Mouse (Mus musculus) myocyte (in vitro differentiated cells): ENCODE data around the gene H1foo.

Source experiments
- CEBPB ChIP-seq: IDR thresholded peaks from 2 replicates; pipeline ENCODE4 v1.6.1; 2011; ENCODE audit warnings: mild to moderate bottlenecking, moderate library complexity; ENCODE audit not compliant: poor library complexity, insufficient read depth, severe bottlenecking
- E2F4 ChIP-seq: IDR thresholded peaks from one replicate; pipeline ENCODE4 v1.6.1; 2011; ENCODE audit warnings: mild to moderate bottlenecking, control low read depth, moderate library complexity; ENCODE audit not compliant: insufficient read depth
- POLR2A ChIP-seq: IDR thresholded peaks from one replicate; pipeline ENCODE4 v1.6.1; 2011; ENCODE audit warnings: low read depth, mild to moderate bottlenecking, control low read depth, moderate library complexity; ENCODE audit not compliant: insufficient read length
- SRF ChIP-seq: IDR thresholded peaks from one replicate; pipeline ENCODE4 v1.6.1; 2011; ENCODE audit warnings: low read depth; ENCODE audit not compliant: control insufficient read depth, insufficient read length
- USF1 ChIP-seq: IDR thresholded peaks from one replicate; pipeline ENCODE4 v1.6.1; 2011; ENCODE audit warnings: low read depth, mild to moderate bottlenecking, control low read depth, moderate library complexity

- no peak for TF ChIP-seq POLR2A
- no peak for TF ChIP-seq CEBPB
- no peak for TF ChIP-seq E2F4
- no peak for TF ChIP-seq USF1
- no peak for TF ChIP-seq SRF
Observed at GRCm38 (mm10) chr6:115944638-115945037, at the start of gene H1foo.
